Mouse (Mus musculus): ENCODE measurements around the gene Kcnk10. TPM values are rescaled to one million over a fixed set of nuclear protein-coding genes. Genes with fewer than 3 reads are reported as not detected.
"Not testable (repeated sequence)": the region's sequence is repeated elsewhere in the genome, so short reads cannot be mapped to it uniquely, and the experiment has no call there.

The Kcnk10 gene
- 1.5 and 1.7 TPM in 2 replicates for polyA plus RNA-seq (2014; fragmentation: Nextera tagmentation; extraction: Ambion mirVana)

- H3K9ac ChIP-seq (replicated peaks; ENCODE audit: low read depth, low read length) = no peak within 1 kb of the TSS
- under 1% methylated on average over 22 of the region's 22 CpGs for WGBS
Measured at GRCm38 (mm10) chr12:98577861-98578360, at the start of gene Kcnk10. Gene Kcnk10 (minus strand): TSS chr12:98578310.

DNA sequence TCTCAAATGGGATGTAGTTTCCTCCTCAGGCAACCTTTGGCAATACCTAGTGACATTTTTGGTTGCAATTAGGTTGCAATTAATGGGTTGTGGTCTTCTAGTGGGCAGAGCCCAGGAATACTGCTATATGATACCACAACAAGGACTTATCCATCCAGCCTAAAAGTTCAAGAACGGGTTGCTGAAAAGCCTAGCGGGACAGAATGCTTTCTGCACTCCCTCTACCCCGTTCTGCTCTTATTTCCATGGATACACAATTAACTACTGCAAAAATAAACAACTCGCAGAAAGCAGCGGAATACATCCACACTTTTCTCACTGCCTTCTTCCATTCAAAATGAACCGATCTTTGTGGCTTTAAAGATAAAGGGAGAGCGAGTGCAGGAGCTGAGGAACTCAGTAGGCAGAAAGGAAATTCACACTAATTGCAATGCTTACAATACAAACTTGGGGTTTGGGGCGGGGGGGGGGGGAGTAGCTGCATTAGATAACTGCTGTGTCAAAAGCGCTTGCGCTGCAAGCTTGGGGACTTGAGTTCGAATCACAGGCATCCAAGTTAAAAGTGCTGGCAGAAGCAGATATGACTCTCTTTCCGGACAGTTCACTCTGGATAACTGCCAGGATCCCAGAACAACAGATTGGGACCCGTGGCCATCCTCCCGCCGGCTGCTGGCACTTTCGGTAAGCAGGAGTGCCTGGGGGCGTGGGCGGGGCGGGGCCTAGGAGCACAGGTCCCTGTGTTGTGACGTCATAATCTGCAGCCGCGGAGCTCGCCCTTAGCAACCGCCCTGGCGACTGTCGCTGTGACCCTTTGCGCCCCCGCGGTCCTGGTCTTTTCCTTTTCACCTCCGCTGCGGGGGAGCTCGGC, 49.5 kb upstream of the Kcnk10 start, which contains the start of gene Spata7:
Gene Spata7, plus strand, starts transcription at position 766 of the 868 bp plus-strand sequence.
- H3K4me1 ChIP-seq (ENCODE audit: control insufficient read depth, insufficient read depth, low read length) = peaks cover 5% of the 10 kb centered on the region; the same call in 1 of the 2 replicates
- peak; percentile 94 for ATAC-seq (ENCODE audit: insufficient number of reproducible peaks, insufficient read depth, low FRiP score, low read depth)
- no peaks in the 10 kb centered on the region for H3K36me3 ChIP-seq (ENCODE audit: control insufficient read depth, insufficient read depth, low read length)
- peak within 1 kb of the TSS; percentile 74 for H3K4me2 ChIP-seq (replicated peaks; ENCODE audit: low read depth, low read length)
- H3K4me3 ChIP-seq (ENCODE audit: low read depth, low read length) = peak within 1 kb of the TSS; percentile 76
- WGBS = 3% methylated on average over 32 of the region's 32 CpGs
- H3K27ac ChIP-seq (ENCODE audit: low read length) = no peak within 1 kb of the TSS
- peak within 1 kb of the TSS; percentile 48 for H3K9ac ChIP-seq (replicated peaks; ENCODE audit: low read depth, low read length)
- H3K27me3 ChIP-seq (ENCODE audit: control insufficient read depth, insufficient read depth, low read length) = no peaks in the 10 kb centered on the region
- H3K9me3 ChIP-seq (ENCODE audit: control insufficient read depth, low read depth, low read length) = no peaks in the 10 kb centered on the region

More at GRCm38 (mm10) chr12:98577861-98578360, at the start of gene Kcnk10:
- Histone ChIP-seq H3K4me2 (replicated peaks; ENCODE audit: low read depth, low read length) (peak within 1 kb of the TSS; percentile 24), H3K9me3 (ENCODE audit: control insufficient read depth, low read depth, low read length) (no peaks in the 10 kb centered on the region), H3K4me3 (ENCODE audit: low read depth, low read length) (peak within 1 kb of the TSS; percentile 6; the same call in 1 of the 2 replicates), H3K27me3 (ENCODE audit: control insufficient read depth, insufficient read depth, low read length) (peaks cover 43% of the 10 kb centered on the region), H3K4me1 (ENCODE audit: control insufficient read depth, insufficient read depth, low read length) (no peaks in the 10 kb centered on the region), H3K27ac (ENCODE audit: low read length) (no peak within 1 kb of the TSS), H3K36me3 (ENCODE audit: control insufficient read depth, insufficient read depth, low read length) (no peaks in the 10 kb centered on the region)
- no peak for ATAC-seq (ENCODE audit: insufficient number of reproducible peaks, insufficient read depth, low FRiP score, low read depth)

GRCm38 (mm10) chr12:98623266-98623665, 45.2 kb upstream of the Kcnk10 start:
- not testable (repeated sequence) for H3K4me1 ChIP-seq (ENCODE audit: control insufficient read depth, insufficient read depth, low read length); H3K4me2 ChIP-seq (replicated peaks; ENCODE audit: low read depth, low read length); H3K9ac ChIP-seq (replicated peaks; ENCODE audit: low read depth, low read length); H3K27ac ChIP-seq (ENCODE audit: low read length); H3K9me3 ChIP-seq (ENCODE audit: control insufficient read depth, low read depth, low read length); H3K36me3 ChIP-seq (ENCODE audit: control insufficient read depth, insufficient read depth, low read length); H3K4me3 ChIP-seq (ENCODE audit: low read depth, low read length); ATAC-seq (ENCODE audit: insufficient number of reproducible peaks, insufficient read depth, low FRiP score, low read depth); H3K27me3 ChIP-seq (ENCODE audit: control insufficient read depth, insufficient read depth, low read length)
- WGBS = 90% methylated on average over 10 of the region's 10 CpGs

- H3K27ac ChIP-seq (ENCODE audit: low read length); H3K36me3 ChIP-seq (ENCODE audit: control insufficient read depth, insufficient read depth, low read length); H3K4me2 ChIP-seq (replicated peaks; ENCODE audit: low read depth, low read length); H3K4me3 ChIP-seq (ENCODE audit: low read depth, low read length); H3K27me3 ChIP-seq (ENCODE audit: control insufficient read depth, insufficient read depth, low read length); H3K9ac ChIP-seq (replicated peaks; ENCODE audit: low read depth, low read length); H3K4me1 ChIP-seq (ENCODE audit: control insufficient read depth, insufficient read depth, low read length); H3K9me3 ChIP-seq (ENCODE audit: control insufficient read depth, low read depth, low read length); ATAC-seq (ENCODE audit: insufficient number of reproducible peaks, insufficient read depth, low FRiP score, low read depth): not testable (repeated sequence)
- 46% methylated on average over 6 of the region's 6 CpGs for WGBS
Measured at GRCm38 (mm10) chr12:98620922-98621321, 42.8 kb upstream of the Kcnk10 start.

- no peak overlapping the region for H3K4me3 ChIP-seq (ENCODE audit: low read depth, low read length)
- no peaks in the 10 kb centered on the region for H3K36me3 ChIP-seq (ENCODE audit: control insufficient read depth, insufficient read depth, low read length)
- no peak overlapping the region for H3K4me2 ChIP-seq (replicated peaks; ENCODE audit: low read depth, low read length)
- ATAC-seq (ENCODE audit: insufficient number of reproducible peaks, insufficient read depth, low FRiP score, low read depth) = no peak
- H3K9me3 ChIP-seq (ENCODE audit: control insufficient read depth, low read depth, low read length) = no peaks in the 10 kb centered on the region
- H3K9ac ChIP-seq (replicated peaks; ENCODE audit: low read depth, low read length) = no peak overlapping the region
- 57% methylated on average over 2 of the region's 2 CpGs for WGBS
- no peak overlapping the region for H3K27ac ChIP-seq (ENCODE audit: low read length)
- H3K4me1 ChIP-seq (ENCODE audit: control insufficient read depth, insufficient read depth, low read length) = no peaks in the 10 kb centered on the region
- no peaks in the 10 kb centered on the region for H3K27me3 ChIP-seq (ENCODE audit: control insufficient read depth, insufficient read depth, low read length)
Measured at GRCm38 (mm10) chr12:98619496-98619895, 41.4 kb upstream of the Kcnk10 start.

- Histone ChIP-seq H3K36me3 (ENCODE audit: control insufficient read depth, insufficient read depth, low read length) (no peaks in the 10 kb centered on the region), H3K27ac (ENCODE audit: low read length) (no peak overlapping the region), H3K4me2 (replicated peaks; ENCODE audit: low read depth, low read length) (no peak overlapping the region), H3K4me3 (ENCODE audit: low read depth, low read length) (no peak overlapping the region), H3K9ac (replicated peaks; ENCODE audit: low read depth, low read length) (no peak overlapping the region), H3K27me3 (ENCODE audit: control insufficient read depth, insufficient read depth, low read length) (no peaks in the 10 kb centered on the region), H3K4me1 (ENCODE audit: control insufficient read depth, insufficient read depth, low read length) (no peaks in the 10 kb centered on the region), H3K9me3 (ENCODE audit: control insufficient read depth, low read depth, low read length) (no peaks in the 10 kb centered on the region)
- 57% methylated on average over 5 of the region's 5 CpGs for WGBS
- no peak for ATAC-seq (ENCODE audit: insufficient number of reproducible peaks, insufficient read depth, low FRiP score, low read depth)
Measured at GRCm38 (mm10) chr12:98615746-98616145, 37.6 kb upstream of the Kcnk10 start.

- Histone ChIP-seq H3K27ac (ENCODE audit: low read length) (no peak overlapping the region), H3K4me3 (ENCODE audit: low read depth, low read length) (no peak overlapping the region), H3K4me1 (ENCODE audit: control insufficient read depth, insufficient read depth, low read length) (no peaks in the 10 kb centered on the region), H3K4me2 (replicated peaks; ENCODE audit: low read depth, low read length) (no peak overlapping the region), H3K36me3 (ENCODE audit: control insufficient read depth, insufficient read depth, low read length) (no peaks in the 10 kb centered on the region), H3K9me3 (ENCODE audit: control insufficient read depth, low read depth, low read length) (no peaks in the 10 kb centered on the region), H3K9ac (replicated peaks; ENCODE audit: low read depth, low read length) (no peak overlapping the region), H3K27me3 (ENCODE audit: control insufficient read depth, insufficient read depth, low read length) (no peaks in the 10 kb centered on the region)
- WGBS = 82% methylated on average over 3 of the region's 3 CpGs
- ATAC-seq (ENCODE audit: insufficient number of reproducible peaks, insufficient read depth, low FRiP score, low read depth) = no peak
Measured at GRCm38 (mm10) chr12:98614910-98615508, 36.9 kb upstream of the Kcnk10 start.

DNA sequence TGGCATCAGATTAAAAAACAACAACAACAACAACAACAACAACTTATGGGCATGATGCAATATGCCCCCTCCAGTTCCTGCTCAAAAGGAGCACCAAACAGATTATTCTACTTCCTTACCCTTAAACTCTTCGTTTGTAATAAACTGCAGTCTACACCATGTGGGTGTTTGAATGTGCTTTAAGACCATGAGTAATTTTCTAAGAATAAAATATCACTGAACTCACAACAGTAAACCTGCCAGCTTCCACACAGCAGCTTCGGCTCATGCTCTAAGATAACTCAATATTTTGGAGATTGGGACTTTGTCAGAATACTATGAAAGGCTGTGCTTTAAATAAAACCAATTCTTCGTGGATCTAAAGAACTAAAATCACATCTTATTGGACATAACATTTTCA, 32.2 kb upstream of the Kcnk10 start:
- H3K9ac ChIP-seq (replicated peaks; ENCODE audit: low read depth, low read length) = no peak overlapping the region

More for the DNA sequence above, 32.2 kb upstream of the Kcnk10 start:
- H3K27ac ChIP-seq (ENCODE audit: low read length) = no peak overlapping the region
- H3K9me3 ChIP-seq (ENCODE audit: control insufficient read depth, low read depth, low read length) = no peaks in the 10 kb centered on the region
- no peak for ATAC-seq (ENCODE audit: insufficient number of reproducible peaks, insufficient read depth, low FRiP score, low read depth)
- H3K4me2 ChIP-seq (replicated peaks; ENCODE audit: low read depth, low read length) = no peak overlapping the region
- H3K4me1 ChIP-seq (ENCODE audit: control insufficient read depth, insufficient read depth, low read length) = no peaks in the 10 kb centered on the region
- H3K36me3 ChIP-seq (ENCODE audit: control insufficient read depth, insufficient read depth, low read length) = no peaks in the 10 kb centered on the region
- H3K4me3 ChIP-seq (ENCODE audit: low read depth, low read length) = no peak overlapping the region
- WGBS = 71% methylated on average over 3 of the region's 3 CpGs
- H3K27me3 ChIP-seq (ENCODE audit: control insufficient read depth, insufficient read depth, low read length) = no peaks in the 10 kb centered on the region

All from stomach, embryonic 14.5 days (tissue).